8 mouse cellular contexts compared by ENCODE assay signal in the genomic region with DNA sequence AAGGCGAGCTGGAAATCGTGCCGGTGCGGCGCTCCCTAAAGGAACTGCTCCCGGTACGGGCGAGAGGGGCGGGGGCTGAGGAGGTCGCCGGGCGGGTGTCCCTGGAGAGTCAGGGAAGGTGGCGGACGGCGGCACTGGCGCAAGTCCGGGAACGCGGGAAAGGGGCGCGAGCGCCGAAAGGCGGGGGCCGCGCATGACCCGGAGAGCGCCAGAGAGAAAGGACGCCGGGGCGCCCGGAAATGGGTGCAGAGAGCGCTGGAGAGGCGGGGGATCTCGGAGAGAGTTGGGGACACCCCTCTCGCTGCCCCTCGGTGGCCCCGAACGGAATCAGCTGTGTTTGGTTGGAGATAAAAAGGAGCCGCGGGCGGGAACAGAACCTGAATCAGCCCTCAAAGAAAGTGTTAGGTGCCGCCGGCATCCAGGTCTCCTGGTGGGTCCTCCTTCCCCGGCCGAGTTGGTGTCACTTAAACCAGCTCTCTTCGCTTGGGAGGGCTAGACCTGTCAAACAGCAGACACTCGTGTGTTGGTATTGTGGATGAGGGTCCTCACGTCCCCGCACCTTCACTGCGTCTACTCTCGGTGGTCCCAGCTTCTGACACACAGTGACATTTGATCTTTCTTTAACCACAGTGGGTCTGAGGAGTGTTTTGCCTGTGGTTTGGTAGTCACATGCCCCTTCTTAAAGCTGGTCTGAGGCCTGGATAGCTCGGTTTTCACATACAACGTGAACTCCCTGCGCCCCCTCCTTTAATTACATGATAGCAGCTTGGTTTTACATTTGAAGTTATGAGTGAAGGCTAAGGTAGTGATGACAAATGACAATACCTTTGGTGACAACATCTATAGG. TPM values are rescaled to one million over a fixed set of nuclear protein-coding genes. Genes with fewer than 3 reads are reported as not detected.
DNase-seq lines count a peak whose midpoint lies in the region; ATAC-seq and TF ChIP-seq lines count a peak whose summit lies in the region.

No protein-coding gene starts in this region.

- no peak for TF ChIP-seq POLR2A in myocyte (IDR thresholded peaks at IDR 0.05; ENCODE audit: insufficient read length, low read depth)

- DNase-seq in kidney, postnatal 14 days: no peak
- no peak for DNase-seq in ES-E14 (ENCODE audit: low read depth, low spot score)
- no peak for DNase-seq in right cerebral cortex, adult 18-20 months
- no peak for DNase-seq in urinary bladder, postnatal 4 days (ENCODE audit: low spot score in 2 of 2)

- H3K9me3 ChIP-seq in kidney, embryonic 14.5 days (ENCODE audit: control insufficient read depth, low read length): no peaks in the 10 kb centered on the region
- no peaks in the 10 kb centered on the region for H3K9me3 ChIP-seq in ES-E14 (ENCODE audit: control insufficient read depth, insufficient read depth, low read depth, low read length)
- H3K9me3 ChIP-seq in embryonic facial prominence, embryonic 13.5 days: no peaks in the 10 kb centered on the region
- H3K9me3 ChIP-seq in intestine, postnatal 0 days (ENCODE audit: control insufficient read depth): no peaks in the 10 kb centered on the region

- peaks cover 32% of the 10 kb centered on the region for H3K79me2 ChIP-seq in myocyte (ENCODE audit: control insufficient read depth, insufficient read depth)

- H3K4me2 ChIP-seq in kidney, embryonic 14.5 days (replicated peaks; ENCODE audit: low read depth, low read length): peak overlapping the region; percentile 62
- peak overlapping the region; percentile 77 for H3K4me2 ChIP-seq in embryonic facial prominence, embryonic 13.5 days
- H3K4me2 ChIP-seq in intestine, postnatal 0 days (replicated peaks; ENCODE audit: low read depth): peak overlapping the region; percentile 74
- H3K4me2 ChIP-seq in myocyte (ENCODE audit: low read depth): peak overlapping the region; percentile 93

- TF ChIP-seq CTCF in intestine, postnatal 0 days (IDR thresholded peaks at IDR 0.05; ENCODE audit: low read depth): no peak

- peak overlapping the region; percentile 84 for H3K9ac ChIP-seq in kidney, embryonic 14.5 days (ENCODE audit: low read depth, low read length)
- peak overlapping the region; percentile 98 for H3K9ac ChIP-seq in ES-E14 (ENCODE audit: insufficient read depth, low read depth, low read length, poor library complexity, severe bottlenecking)
- H3K9ac ChIP-seq in embryonic facial prominence, embryonic 13.5 days: peak overlapping the region; percentile 96
- H3K9ac ChIP-seq in intestine, postnatal 0 days (ENCODE audit: low read depth, low read length): peak overlapping the region; percentile 85

- in situ Hi-C loops in ES-E14 (cut with MboI; ENCODE audit: low sequenced_read_pairs in 2 of 2, unreplicated experiment in 2 of 2): no loop called here

- ATAC-seq in kidney, embryonic 14.5 days (ENCODE audit: low FRiP score, low TSS enrichment): peak; percentile 61
- ATAC-seq in embryonic facial prominence, embryonic 13.5 days (ENCODE audit: insufficient number of reproducible peaks, insufficient read depth, low FRiP score, low TSS enrichment, low read depth): peak; percentile 54
- ATAC-seq in intestine, postnatal 0 days: peak; percentile 59

- peak overlapping the region; percentile 61 for H3K4me3 ChIP-seq in kidney, embryonic 14.5 days (ENCODE audit: low read length)
- H3K4me3 ChIP-seq in ES-E14 (ENCODE audit: insufficient read depth in 1 of 2, low read depth in 1 of 2, low read length in 2 of 2, poor library complexity in 1 of 2, severe bottlenecking in 1 of 2) (peak overlapping the region; percentile 87 to 95), myocyte (peak overlapping the region; percentile 74)
- peak overlapping the region; percentile 92 for H3K4me3 ChIP-seq in embryonic facial prominence, embryonic 13.5 days
- peak overlapping the region; percentile 83 for H3K4me3 ChIP-seq in intestine, postnatal 0 days (ENCODE audit: low read depth, low read length)

- H3K27ac ChIP-seq in kidney, embryonic 14.5 days (ENCODE audit: low read depth, low read length): peak overlapping the region; percentile 73
- H3K27ac ChIP-seq in ES-E14 (ENCODE audit: insufficient read depth, low read depth, low read length, poor library complexity, severe bottlenecking): peak overlapping the region; percentile 34; the same call in 1 of the 2 replicates
- peak overlapping the region; percentile 87 for H3K27ac ChIP-seq in embryonic facial prominence, embryonic 13.5 days
- peak overlapping the region; percentile 81 for H3K27ac ChIP-seq in intestine, postnatal 0 days (ENCODE audit: low read depth, low read length)

- no peaks in the 10 kb centered on the region for H3K27me3 ChIP-seq in kidney, embryonic 14.5 days (ENCODE audit: control insufficient read depth, insufficient read depth, low read length)
- H3K27me3 ChIP-seq in embryonic facial prominence, embryonic 13.5 days: no peaks in the 10 kb centered on the region
- no peaks in the 10 kb centered on the region for H3K27me3 ChIP-seq in intestine, postnatal 0 days (replicated peaks; ENCODE audit: control insufficient read depth, insufficient read depth, low read length)
- H3K27me3 ChIP-seq in myocyte (ENCODE audit: control insufficient read depth, insufficient read depth, insufficient read length): no peaks in the 10 kb centered on the region

- 2% methylated on average over 55 of the region's 55 CpGs for WGBS in kidney, embryonic 14.5 days
- 2% methylated on average over 55 of the region's 55 CpGs for WGBS in embryonic facial prominence, embryonic 13.5 days
- 1% methylated on average over 55 of the region's 55 CpGs for WGBS in intestine, postnatal 0 days

- H3K36me3 ChIP-seq in kidney, embryonic 14.5 days (ENCODE audit: control insufficient read depth, insufficient read depth, low read length): peaks cover 29% of the 10 kb centered on the region
- H3K36me3 ChIP-seq in ES-E14 (ENCODE audit: control insufficient read depth, insufficient read depth, low read length, poor library complexity, severe bottlenecking) (peaks cover 4% of the 10 kb centered on the region; the same call in 1 of the 2 replicates), myocyte (ENCODE audit: control insufficient read depth, insufficient read depth) (peaks cover 14% of the 10 kb centered on the region)
- peaks cover 23% of the 10 kb centered on the region for H3K36me3 ChIP-seq in embryonic facial prominence, embryonic 13.5 days
- H3K36me3 ChIP-seq in intestine, postnatal 0 days (ENCODE audit: control insufficient read depth, insufficient read depth): peaks cover 16% of the 10 kb centered on the region; the same call in 1 of the 2 replicates

- peaks cover 18% of the 10 kb centered on the region; the same call in 1 of the 2 replicates for H3K4me1 ChIP-seq in kidney, embryonic 14.5 days (ENCODE audit: control insufficient read depth, insufficient read depth, low read length)
- H3K4me1 ChIP-seq in ES-E14 (ENCODE audit: control insufficient read depth in 2 of 2, insufficient read depth in 2 of 2, low read length in 2 of 2, poor library complexity in 1 of 2): peaks cover 7 to 12% of the 10 kb centered on the region in 2 experiments; a peak in 2 of 4 replicates
- peaks cover 18% of the 10 kb centered on the region for H3K4me1 ChIP-seq in embryonic facial prominence, embryonic 13.5 days
- H3K4me1 ChIP-seq in intestine, postnatal 0 days (replicated peaks; ENCODE audit: control insufficient read depth, insufficient read depth, low read length): no peaks in the 10 kb centered on the region

- H3ac ChIP-seq in myocyte (ENCODE audit: control insufficient read depth, insufficient read length): peak overlapping the region; percentile 67

TF ChIP-seq in ES-E14, 5 proteins besides CTCF, POLR2A, EP300 and RAD21:
- TF ChIP-seq ZNF384 (IDR thresholded peaks at IDR 0.05; ENCODE audit: low read depth, low read length): no peak
- no peak for TF ChIP-seq CHD2 (IDR thresholded peaks at IDR 0.05; ENCODE audit: low read depth, low read length)
- no peak for TF ChIP-seq HCFC1 (IDR thresholded peaks at IDR 0.05; ENCODE audit: borderline replicate concordance, insufficient read depth, low read length)
- TF ChIP-seq MAFK (IDR thresholded peaks at IDR 0.05; ENCODE audit: insufficient read depth, low read depth, low read length): no peak
- TF ChIP-seq ZC3H11A (IDR thresholded peaks at IDR 0.05; ENCODE audit: borderline replicate concordance, low read depth, low read length): no peak

TF ChIP-seq in myocyte, 11 proteins besides CTCF, POLR2A, EP300 and RAD21:
- TF ChIP-seq SRF (IDR thresholded peaks at IDR 0.05; ENCODE audit: control insufficient read depth, insufficient read length, low read depth): no peak
- TF ChIP-seq USF1 (IDR thresholded peaks at IDR 0.05; ENCODE audit: low read depth): peak; percentile 48
- no peak for TF ChIP-seq REST (IDR thresholded peaks at IDR 0.05; ENCODE audit: insufficient read depth, insufficient read length)

RNA-seq across cellular contexts. Expression of a gene that starts 0.7 kb away (rescaled TPM):
- 8.7 and 12.9 TPM in 2 replicates for polyA plus RNA-seq in kidney, embryonic 14.5 days (2014; fragmentation: Nextera tagmentation; extraction: Ambion mirVana)
- total RNA-seq in ES-E14 (2012; rRNA removed): 9.6 and 10.4 TPM in 2 replicates
- polyA plus RNA-seq in embryonic facial prominence, embryonic 13.5 days (2015; fragmentation: Nextera tagmentation; extraction: Ambion mirVana): 14.4 and 14.5 TPM in 2 replicates
- polyA plus RNA-seq in intestine, postnatal 0 days (2015; fragmentation: Nextera tagmentation; extraction: Ambion mirVana): 3.4 and 4.6 TPM in 2 replicates
- polyA plus RNA-seq in myocyte (2012; fragmentation: generic; extraction: Trizol): 3.5 TPM

RNA-seq across cellular contexts. Expression of a gene that starts 29.4 kb away (rescaled TPM):
- 2.2 and 2.8 TPM in 2 replicates for polyA plus RNA-seq in kidney, embryonic 14.5 days (2014; fragmentation: Nextera tagmentation; extraction: Ambion mirVana)
- total RNA-seq in ES-E14 (2012; rRNA removed): 4.3 and 4.5 TPM in 2 replicates
- 8.4 and 8.6 TPM in 2 replicates for polyA plus RNA-seq in embryonic facial prominence, embryonic 13.5 days (2015; fragmentation: Nextera tagmentation; extraction: Ambion mirVana)
- 3.2 and 3.5 TPM in 2 replicates for polyA plus RNA-seq in intestine, postnatal 0 days (2015; fragmentation: Nextera tagmentation; extraction: Ambion mirVana)
- 3.3 TPM for polyA plus RNA-seq in myocyte (2012; fragmentation: generic; extraction: Trizol)

RNA-seq across cellular contexts. Expression of a gene that starts 42.1 kb away (rescaled TPM):
- polyA plus RNA-seq in kidney, embryonic 14.5 days (2014; fragmentation: Nextera tagmentation; extraction: Ambion mirVana): 0.20 and 0.24 TPM in 2 replicates
- 0.45 and 0.85 TPM in 2 replicates for total RNA-seq in ES-E14 (2012; rRNA removed)
- 0.22 and 0.32 TPM in 2 replicates for polyA plus RNA-seq in embryonic facial prominence, embryonic 13.5 days (2015; fragmentation: Nextera tagmentation; extraction: Ambion mirVana)
- polyA plus RNA-seq in intestine, postnatal 0 days (2015; fragmentation: Nextera tagmentation; extraction: Ambion mirVana): 0.30 and 0.31 TPM in 2 replicates
- polyA plus RNA-seq in myocyte (2012; fragmentation: generic; extraction: Trizol): 0.06 TPM

RNA-seq across cellular contexts. Expression of a gene that starts 49.4 kb away (rescaled TPM):
- 0.61 and 0.76 TPM in 2 replicates for polyA plus RNA-seq in kidney, embryonic 14.5 days (2014; fragmentation: Nextera tagmentation; extraction: Ambion mirVana)
- total RNA-seq in ES-E14 (2012; rRNA removed): 0.36 and 0.69 TPM in 2 replicates
- polyA plus RNA-seq in embryonic facial prominence, embryonic 13.5 days (2015; fragmentation: Nextera tagmentation; extraction: Ambion mirVana): 0.96 and 1.0 TPM in 2 replicates
- polyA plus RNA-seq in intestine, postnatal 0 days (2015; fragmentation: Nextera tagmentation; extraction: Ambion mirVana): 3.4 and 4.1 TPM in 2 replicates
- 0.24 TPM for polyA plus RNA-seq in myocyte (2012; fragmentation: generic; extraction: Trizol)

Comparison
In these comparisons a context has a peak if more than half of its experiments do, and no peak if none do; other contexts are left out.
1. H3K27ac ChIP-seq: peak in every context shown above with its lines; median percentile 87 in embryonic facial prominence, embryonic 13.5 days; 81 in intestine, postnatal 0 days; 73 in kidney, embryonic 14.5 days; 34 in ES-E14.